10 mouse cellular contexts compared by ENCODE assay signal in genomic region chr4:133423108-133423507, GRCm38 (mm10). TPM values are rescaled to one million over a fixed set of nuclear protein-coding genes. Genes with fewer than 3 reads are reported as not detected.
DNase-seq lines count a peak whose midpoint lies in the region; ATAC-seq and TF ChIP-seq lines count a peak whose summit lies in the region.
"Had no signal": no experiment of that assay in that cellular context is flagged by ENCODE, and none has a peak within 500 bp of the region (broad histone marks: within the 10 kb centered on the region; RNA-seq: fewer than 3 reads in every experiment).

No protein-coding gene starts in this region.

- no peak overlapping the region for H3K4me2 ChIP-seq in liver, postnatal 0 days (ENCODE audit: low read depth, low read length)
- H3K4me2 ChIP-seq: embryonic facial prominence, embryonic 15.5 days; liver, embryonic 13.5 days had no signal

- H3K9ac ChIP-seq in liver, postnatal 0 days (replicated peaks), result no peak overlapping the region
- H3K9ac ChIP-seq: embryonic facial prominence, embryonic 15.5 days; liver, embryonic 13.5 days had no signal

- H3K27me3 ChIP-seq in liver, postnatal 0 days (ENCODE audit: insufficient read depth, low read length), result no peaks in the 10 kb centered on the region
- H3K27me3 ChIP-seq: embryonic facial prominence, embryonic 15.5 days; liver, embryonic 13.5 days had no signal

- H3K4me3 ChIP-seq in liver, postnatal 0 days (ENCODE audit: low read depth, low read length), result no peak overlapping the region
- H3K4me3 ChIP-seq: embryonic facial prominence, embryonic 15.5 days; liver, embryonic 13.5 days had no signal

- H3K36me3 ChIP-seq in liver, postnatal 0 days (replicated peaks; ENCODE audit: insufficient read depth, low read length), result peaks cover 26% of the 10 kb centered on the region

- no peak for TF ChIP-seq EP300 in liver, postnatal 0 days (IDR thresholded peaks at IDR 0.05; ENCODE audit: low read depth)

- 0 out of 2 replicates have a peak, but pooled peaks have one; percentile 10 for ATAC-seq in liver, postnatal 0 days
- no peak for ATAC-seq in frontal cortex, adult (ENCODE audit: low TSS enrichment)

- 53% methylated on average over 6 of the region's 6 CpGs for WGBS in liver, postnatal 0 days (ENCODE audit: insufficient replicate concordance)

- peak; percentile 90 for TF ChIP-seq CTCF in liver, postnatal 0 days (IDR thresholded peaks at IDR 0.05; ENCODE audit: low read depth)

- no peaks in the 10 kb centered on the region for H3K9me3 ChIP-seq in liver, postnatal 0 days (ENCODE audit: low read length)
- H3K9me3 ChIP-seq: embryonic facial prominence, embryonic 15.5 days; liver, embryonic 13.5 days had no signal

- no peak overlapping the region for H3K27ac ChIP-seq in liver, postnatal 0 days (ENCODE audit: low read depth)
- H3K27ac ChIP-seq: embryonic facial prominence, embryonic 15.5 days; liver, embryonic 13.5 days had no signal

- no peaks in the 10 kb centered on the region for H3K4me1 ChIP-seq in liver, postnatal 0 days (ENCODE audit: insufficient read depth)

- peak; percentile 72 to 79 for DNase-seq in layer of hippocampus, postnatal 10 days (ENCODE audit: low spot score in 2 of 2)
- DNase-seq in layer of hippocampus, adult 8-10 months (ENCODE audit: low spot score in 2 of 2), result no peak
- DNase-seq in Muller cell, postnatal 12 days (ENCODE audit: inconsistent ontology term), result peak; percentile 46
- peak; percentile 77 for DNase-seq in embryo, embryonic 10.5 days (ENCODE audit: low spot score)
- DNase-seq in induced T-regulatory cell, adult 2 months (ENCODE audit: low read depth), result peak; percentile 72
- DNase-seq in liver, postnatal 0 days, result peak; percentile 69
- DNase-seq in retina, postnatal 1 day, result peak; percentile 70
- DNase-seq: liver, embryonic 13.5 days had no signal

RNA-seq across cellular contexts. Expression of gene Slc9a1, which starts 53.6 kb away (rescaled TPM):
- 10 to 100 TPM; 45.5 to 47.4 TPM for total RNA-seq in layer of hippocampus, postnatal 10 days (2021)
- 10 to 100 TPM; 62.2 to 66.1 (median 65.1) TPM for total RNA-seq in layer of hippocampus, adult 8-10 months (2022)
- 1.8 TPM in 2 replicates for polyA plus RNA-seq in liver, postnatal 0 days (2015; fragmentation: Nextera tagmentation; extraction: Ambion mirVana)

RNA-seq across cellular contexts. Expression of gene Tent5b, which starts 56.8 kb away (rescaled TPM):
- total RNA-seq in layer of hippocampus, postnatal 10 days (2021), result under 1 TPM in 1 of 2 experiments, not detected in 1; 0.21 TPM
- total RNA-seq in layer of hippocampus, adult 8-10 months (2022), result under 1 TPM in 2 of 4 experiments, not detected in 2; 0.14 to 0.31 TPM
- 0.07 and 0.08 TPM in 2 replicates for polyA plus RNA-seq in liver, postnatal 0 days (2015; fragmentation: Nextera tagmentation; extraction: Ambion mirVana)
- polyA plus RNA-seq: liver, embryonic 13.5 days had no signal

Comparison
In these comparisons a context has a peak if more than half of its experiments do, and no peak if none do; other contexts are left out.
1. DNase-seq: peak in layer of hippocampus, postnatal 10 days (2 of 2), Muller cell, postnatal 12 days (single experiment), embryo, embryonic 10.5 days (single experiment), induced T-regulatory cell, adult 2 months (single experiment), liver, postnatal 0 days (single experiment) and retina, postnatal 1 day (single experiment); none in layer of hippocampus, adult 8-10 months (0 of 2).